Mouse (Mus musculus) ES-Bruce4 (cell line): ENCODE data around the gene Insl3. TPM values are rescaled to one million over a fixed set of nuclear protein-coding genes. Genes with fewer than 3 reads are reported as not detected.

ENCODE experiments used
- H3K27ac ChIP-seq: 2 replicates; pipeline ENCODE4 v1.5.1; 2012; ENCODE audit warnings: low read length, inconsistent platforms; ENCODE audit not compliant: insufficient read depth
- H3K27me3 ChIP-seq: 2 replicates; pipeline ENCODE4 v1.6.1; 2012; ENCODE audit warnings: mild to moderate bottlenecking, low read length, inconsistent platforms; ENCODE audit not compliant: control insufficient read depth, poor library complexity, insufficient read depth, severe bottlenecking
- H3K36me3 ChIP-seq: 2 replicates; pipeline ENCODE4 v1.6.1; 2012; ENCODE audit warnings: inconsistent platforms, mild to moderate bottlenecking, low read length, moderate library complexity; ENCODE audit not compliant: control insufficient read depth, poor library complexity, insufficient read depth, severe bottlenecking
- H3K4me1 ChIP-seq: one replicate; pipeline ENCODE4 v1.8.1; 2011; ENCODE audit warnings: low read length; ENCODE audit not compliant: control insufficient read depth, insufficient read depth
- H3K4me3 ChIP-seq: 2 replicates; pipeline ENCODE4 v1.5.1; 2011; ENCODE audit warnings: low read depth, mild to moderate bottlenecking, low read length
- H3K9ac ChIP-seq: 2 replicates; pipeline ENCODE4 v1.6.1; 2012; ENCODE audit warnings: low read depth, mild to moderate bottlenecking, inconsistent platforms; ENCODE audit not compliant: poor library complexity, severe bottlenecking
- H3K9me3 ChIP-seq: replicated peaks from 2 replicates; pipeline ENCODE4 v1.6.1; 2012; ENCODE audit warnings: mild to moderate bottlenecking, low read length, inconsistent platforms; ENCODE audit not compliant: control insufficient read depth, poor library complexity, insufficient read depth, severe bottlenecking
- CTCF ChIP-seq: IDR thresholded peaks from one replicate; pipeline ENCODE4 v1.8.1; 2011; ENCODE audit warnings: low read depth, low read length
- EP300 ChIP-seq: IDR thresholded peaks from 2 replicates; pipeline ENCODE4 v1.6.1; 2011; ENCODE audit warnings: low read depth, low read length; ENCODE audit not compliant: insufficient read depth
- POLR2A ChIP-seq: IDR thresholded peaks from one replicate; pipeline ENCODE4 v1.8.1; 2011; ENCODE audit warnings: low read length; ENCODE audit not compliant: insufficient read depth
- polyA plus RNA-seq: library from polyadenylated mRNA; stranded (reverse); fragments of >200 nt; gene quantifications from 2 replicates; pipeline ENCODE4 v1.2.4, GENCODE M21; 2011; ENCODE audit warnings: low read depth; ENCODE audit not compliant: missing spikeins, insufficient read depth, insufficient read length

The Insl3 gene
- polyA plus RNA-seq: 1.3 and 3.7 TPM in 2 replicates

DNA sequence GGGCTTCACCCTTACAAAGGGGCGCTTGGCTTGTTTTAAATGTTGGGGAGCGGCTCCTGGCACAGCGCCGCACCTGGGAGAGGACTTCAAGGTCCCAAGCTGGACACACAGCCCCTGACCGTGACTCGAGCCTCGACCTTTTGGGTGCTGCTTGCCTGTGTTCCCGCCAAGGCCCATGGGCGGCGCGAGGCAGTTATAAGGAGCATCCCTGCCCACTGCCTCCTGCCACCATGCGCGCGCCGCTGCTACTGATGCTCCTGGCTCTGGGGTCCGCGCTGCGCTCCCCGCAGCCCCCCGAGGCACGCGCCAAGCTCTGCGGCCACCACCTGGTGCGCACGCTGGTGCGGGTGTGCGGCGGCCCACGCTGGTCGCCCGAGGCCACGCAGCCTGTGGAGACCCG lies at the start of gene Insl3:
Gene Insl3 (plus strand): TSS at position 187 of the 400 bp plus-strand sequence.
- Histone ChIP-seq H3K4me3 (peak within 1 kb of the TSS; percentile 3; the same call in 1 of the 2 replicates), H3K9me3 (no peaks in the 10 kb centered on the region), H3K27ac (no peak within 1 kb of the TSS), H3K4me1 (peaks cover 12% of the 10 kb centered on the region), H3K36me3 (no peaks in the 10 kb centered on the region), H3K27me3 (peaks cover 16% of the 10 kb centered on the region), H3K9ac (peak within 1 kb of the TSS; percentile 17)
- no peak for TF ChIP-seq EP300
- TF ChIP-seq POLR2A: no peak

DNA sequence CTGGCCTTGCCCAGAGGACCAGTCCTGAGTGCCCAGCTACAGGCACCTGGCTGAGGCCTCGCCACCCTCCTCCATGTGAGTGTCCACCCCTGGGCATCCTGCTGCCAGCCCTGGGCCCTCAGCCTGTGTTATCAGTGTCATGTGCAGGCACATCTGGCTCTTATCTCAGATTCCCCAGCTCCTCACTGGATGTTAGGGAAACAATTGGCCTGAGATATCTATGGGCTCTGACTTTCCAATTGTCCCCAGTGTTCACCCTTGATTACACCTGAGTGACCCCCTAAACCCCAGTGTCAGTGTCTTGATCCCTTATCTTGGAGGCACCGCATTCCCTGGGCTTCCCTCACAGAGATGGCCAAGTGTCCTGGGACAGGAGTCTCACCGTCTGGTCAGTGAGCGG lies 49.7 kb upstream of the Insl3 start:
- Histone ChIP-seq H3K9me3 (no peaks in the 10 kb centered on the region), H3K27me3 (no peaks in the 10 kb centered on the region), H3K9ac (no peak overlapping the region), H3K4me1 (no peaks in the 10 kb centered on the region), H3K27ac (no peak overlapping the region), H3K4me3 (no peak overlapping the region), H3K36me3 (no peaks in the 10 kb centered on the region)
- TF ChIP-seq EP300 (no peak), POLR2A (no peak), CTCF (no peak)

DNA sequence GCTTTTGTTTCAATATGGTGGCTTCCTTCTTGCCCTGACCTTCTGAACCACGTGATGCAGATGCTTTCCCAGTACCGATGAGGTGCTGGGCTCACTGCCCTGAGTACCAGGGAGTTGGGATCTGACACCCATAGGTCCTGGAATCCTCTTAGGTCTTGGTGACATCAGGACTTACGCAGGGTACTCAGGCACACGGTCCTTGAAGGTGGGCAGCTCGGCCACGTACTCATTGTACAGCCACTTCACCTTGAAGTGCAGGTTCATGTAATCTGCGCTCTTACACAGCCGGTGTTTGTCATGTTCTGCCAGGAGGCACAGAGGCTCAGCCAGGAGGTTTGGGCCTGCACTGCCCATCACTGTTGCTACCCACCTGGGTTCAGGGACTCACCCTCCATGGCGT lies 43.5 kb upstream of the Insl3 start:
- H3K27ac ChIP-seq: no peak overlapping the region
- no peak overlapping the region for H3K9ac ChIP-seq
- H3K4me1 ChIP-seq: no peaks in the 10 kb centered on the region
- no peaks in the 10 kb centered on the region for H3K9me3 ChIP-seq
- H3K4me3 ChIP-seq: no peak overlapping the region
- H3K27me3 ChIP-seq: no peaks in the 10 kb centered on the region
- H3K36me3 ChIP-seq: no peaks in the 10 kb centered on the region
- no peak for TF ChIP-seq EP300
- no peak for TF ChIP-seq POLR2A
- TF ChIP-seq CTCF: no peak

DNA sequence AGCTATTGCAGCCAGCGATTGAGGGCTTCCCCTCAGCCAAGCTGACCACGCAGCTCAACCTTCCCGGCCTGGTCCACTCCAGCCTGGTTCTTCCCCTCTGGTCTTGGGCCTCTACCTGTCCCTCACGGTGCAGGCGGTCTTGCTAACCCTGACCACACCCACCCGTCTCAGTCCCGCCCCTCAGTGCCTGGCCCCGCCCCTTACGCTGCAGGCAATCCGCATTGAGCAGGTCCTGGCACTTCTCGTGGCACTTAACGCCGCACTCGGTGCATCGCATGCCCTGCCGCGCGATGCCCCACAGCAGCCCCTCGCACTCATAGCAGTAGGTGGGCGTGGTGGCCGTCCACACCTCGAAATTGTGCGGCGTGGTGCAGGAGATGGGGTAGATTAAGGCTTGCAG lies 34.4 kb upstream of the Insl3 start:
- H3K27me3 ChIP-seq: no peaks in the 10 kb centered on the region
- no peaks in the 10 kb centered on the region for H3K9me3 ChIP-seq
- H3K36me3 ChIP-seq: no peaks in the 10 kb centered on the region
- H3K4me3 ChIP-seq: peak overlapping the region; percentile 60
- no peak overlapping the region for H3K9ac ChIP-seq
- no peaks in the 10 kb centered on the region for H3K4me1 ChIP-seq
- no peak overlapping the region for H3K27ac ChIP-seq
- TF ChIP-seq EP300 (no peak), CTCF (no peak)

DNA sequence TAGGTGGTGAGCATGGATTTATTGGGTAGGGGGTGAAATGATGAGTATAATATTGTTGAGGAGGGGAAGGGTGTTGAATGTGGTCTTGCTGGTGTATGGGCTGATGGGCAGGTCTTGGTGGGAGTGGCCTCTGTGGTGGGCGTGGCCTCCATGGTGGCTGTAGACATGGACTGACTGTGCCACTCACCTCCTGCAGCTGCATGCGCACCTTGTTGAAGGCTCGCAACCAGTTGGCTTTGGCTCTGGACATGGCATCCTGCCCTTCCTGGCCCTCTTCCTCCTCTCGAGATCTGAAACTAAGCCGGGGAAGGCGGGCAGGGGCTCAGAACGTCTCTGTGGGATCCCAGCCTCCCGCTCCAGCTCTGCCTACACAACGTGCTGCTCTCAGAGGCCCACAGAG lies 31.2 kb upstream of the Insl3 start:
- Histone ChIP-seq H3K27me3 (no peaks in the 10 kb centered on the region), H3K36me3 (no peaks in the 10 kb centered on the region), H3K4me1 (no peaks in the 10 kb centered on the region), H3K9me3 (no peaks in the 10 kb centered on the region), H3K27ac (no peak overlapping the region), H3K9ac (no peak overlapping the region), H3K4me3 (no peak overlapping the region)
- no peak for TF ChIP-seq POLR2A
- no peak for TF ChIP-seq CTCF
- TF ChIP-seq EP300: no peak

DNA sequence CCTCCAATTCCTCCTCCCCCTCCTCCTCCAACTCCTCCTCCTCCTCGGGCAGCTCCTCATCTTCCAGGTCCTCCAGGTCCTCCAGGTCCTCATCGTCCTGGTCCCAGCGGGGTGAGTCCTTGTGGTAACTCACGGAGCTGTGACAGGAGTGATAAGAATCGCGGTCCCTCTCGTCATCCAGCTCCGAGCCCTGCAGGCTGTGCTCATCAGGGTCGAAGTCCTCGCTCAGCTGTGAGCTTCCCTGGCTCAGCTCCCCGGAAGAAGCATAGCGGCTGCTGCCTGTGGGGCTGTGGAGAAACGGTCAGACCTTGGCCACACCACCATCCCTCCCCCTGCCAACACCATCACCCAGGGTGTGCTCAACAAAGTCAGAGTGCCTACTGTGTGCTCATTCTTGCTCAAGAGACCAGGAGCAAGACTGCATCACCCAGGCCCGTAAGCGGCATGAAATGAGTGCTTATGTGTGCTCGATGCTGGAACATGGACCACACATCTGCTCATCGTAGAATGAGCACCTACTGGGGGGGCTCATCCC lies 30.4 kb upstream of the Insl3 start:
- Histone ChIP-seq H3K9ac (no peak overlapping the region), H3K27ac (no peak overlapping the region), H3K36me3 (no peaks in the 10 kb centered on the region), H3K27me3 (no peaks in the 10 kb centered on the region), H3K4me3 (no peak overlapping the region), H3K4me1 (no peaks in the 10 kb centered on the region), H3K9me3 (no peaks in the 10 kb centered on the region)
- TF ChIP-seq CTCF: no peak
- TF ChIP-seq EP300: no peak
- no peak for TF ChIP-seq POLR2A
